Mouse (Mus musculus): ENCODE data around the gene Sfta2. TPM values are rescaled to one million over a fixed set of nuclear protein-coding genes. Genes with fewer than 3 reads are reported as not detected.
A peak's percentile ranks its signal among the peaks of the same experiment; 100 is the strongest.

Gene Sfta2
- total RNA-seq (2012; rRNA removed) (not detected in 2 replicates), polyA plus RNA-seq (2012; ENCODE audit: insufficient read depth in 1 of 2, insufficient read length in 2 of 2, low read depth in 1 of 2, low replicate concordance in 2 of 2, missing spikeins in 1 of 2) (not detected)

GRCm38 (mm10) chr17:35601249-35601648 lies at the start of gene Sfta2:
Gene Sfta2 (plus strand): TSS chr17:35601549.
- H3K27me3 ChIP-seq (ENCODE audit: control insufficient read depth in 1 of 2, insufficient read depth in 2 of 2, low read length in 2 of 2), result peaks cover 2% of the 10 kb centered on the region in 2 experiments; a peak in 2 of 4 replicates
- no peaks in the 10 kb centered on the region for H3K36me3 ChIP-seq (ENCODE audit: control insufficient read depth in 1 of 2, insufficient read depth in 2 of 2, low read length in 2 of 2)
- peaks cover 0 to 4% of the 10 kb centered on the region in 2 experiments; a peak in 1 of 4 replicates for H3K4me1 ChIP-seq (ENCODE audit: control insufficient read depth in 1 of 2, insufficient read depth in 2 of 2, low read length in 2 of 2)
- no peaks in the 10 kb centered on the region for H3K79me2 ChIP-seq (ENCODE audit: control insufficient read depth, insufficient read depth, low read length, poor library complexity)
- peak within 1 kb of the TSS; percentile 23 to 52; a peak in 3 of 4 replicates for H3K4me3 ChIP-seq (ENCODE audit: control insufficient read depth in 1 of 2, insufficient read depth in 1 of 2, low read depth in 2 of 2, low read length in 2 of 2)
- no peak for DNase-seq (ENCODE audit: low read depth, low spot score)
- no peaks in the 10 kb centered on the region for H3K9me3 ChIP-seq (replicated peaks; ENCODE audit: insufficient read depth, low read length)
- H3K9ac ChIP-seq (ENCODE audit: control insufficient read depth, low read depth, low read length, poor library complexity, severe bottlenecking), result peak within 1 kb of the TSS; percentile 17; the same call in 1 of the 2 replicates
- H3K27ac ChIP-seq (ENCODE audit: control insufficient read depth, low read depth, low read length), result no peak within 1 kb of the TSS
- TF ChIP-seq TCF12 (IDR thresholded peaks at IDR 0.05; ENCODE audit: low read depth, low read length) (no peak), GATA1 (IDR thresholded peaks at IDR 0.05; ENCODE audit: low read depth, low read length) (no peak), SMC3 (IDR thresholded peaks at IDR 0.05; ENCODE audit: low read depth, low read length) (no peak), GABPA (IDR thresholded peaks at IDR 0.05; ENCODE audit: low read depth, low read length) (no peak), ZC3H11A (IDR thresholded peaks at IDR 0.05; ENCODE audit: low read depth, low read length) (no peak), POLR2AphosphoS5 (IDR thresholded peaks at IDR 0.05; ENCODE audit: borderline replicate concordance, low read depth, low read length) (no peak), TAL1 (IDR thresholded peaks at IDR 0.05; ENCODE audit: low read length) (no peak), RCOR1 (IDR thresholded peaks at IDR 0.05; ENCODE audit: low read depth, low read length) (no peak), UBTF (IDR thresholded peaks at IDR 0.05; ENCODE audit: borderline replicate concordance, insufficient read depth, low read depth, low read length) (no peak), MAZ (IDR thresholded peaks at IDR 0.05; ENCODE audit: low read depth, low read length) (no peak), MAFK (IDR thresholded peaks at IDR 0.05; ENCODE audit: borderline replicate concordance, low read depth, low read length) (no peak), TBP (IDR thresholded peaks at IDR 0.05; ENCODE audit: low read depth, low read length) (no peak)

GRCm38 (mm10) chr17:35551881-35552414 lies 49.4 kb upstream of the Sfta2 start, which contains the start of gene Cdsn:
Gene Cdsn (plus strand): TSS chr17:35552128.
- H3K79me2 ChIP-seq (ENCODE audit: control insufficient read depth, insufficient read depth, low read length, poor library complexity), result no peaks in the 10 kb centered on the region
- no peaks in the 10 kb centered on the region for H3K36me3 ChIP-seq (ENCODE audit: control insufficient read depth in 1 of 2, insufficient read depth in 2 of 2, low read length in 2 of 2)
- no peaks in the 10 kb centered on the region for H3K9me3 ChIP-seq (replicated peaks; ENCODE audit: insufficient read depth, low read length)
- H3K9ac ChIP-seq (ENCODE audit: control insufficient read depth, low read depth, low read length, poor library complexity, severe bottlenecking), result no peak within 1 kb of the TSS
- no peaks in the 10 kb centered on the region for H3K4me1 ChIP-seq (ENCODE audit: control insufficient read depth in 1 of 2, insufficient read depth in 2 of 2, low read length in 2 of 2)
- no peaks in the 10 kb centered on the region for H3K27me3 ChIP-seq (ENCODE audit: control insufficient read depth in 1 of 2, insufficient read depth in 2 of 2, low read length in 2 of 2)
- H3K4me3 ChIP-seq (ENCODE audit: control insufficient read depth in 1 of 2, insufficient read depth in 1 of 2, low read depth in 2 of 2, low read length in 2 of 2), result no peak within 1 kb of the TSS
- TF ChIP-seq CTCF (IDR thresholded peaks at IDR 0.05 in 2 of 3, conservative IDR thresholded peaks at IDR 0.05 in 1 of 3; ENCODE audit: control insufficient read depth in 1 of 3, insufficient read depth in 1 of 3, low read depth in 2 of 3, low read length in 3 of 3, poor library complexity in 1 of 3, severe bottlenecking in 1 of 3) (no peak), RCOR1 (IDR thresholded peaks at IDR 0.05; ENCODE audit: low read depth, low read length) (no peak), EP300 (IDR thresholded peaks at IDR 0.05; ENCODE audit: low read depth in 1 of 2, low read length in 2 of 2) (no peak), MAX (IDR thresholded peaks at IDR 0.05; ENCODE audit: low read length) (no peak), HCFC1 (IDR thresholded peaks at IDR 0.05; ENCODE audit: low read depth, low read length) (no peak), SIN3A (IDR thresholded peaks at IDR 0.05; ENCODE audit: low read length) (no peak), CHD2 (IDR thresholded peaks at IDR 0.05; ENCODE audit: low read length) (no peak), ZNF384 (IDR thresholded peaks at IDR 0.05; ENCODE audit: low read depth, low read length) (no peak), TCF12 (IDR thresholded peaks at IDR 0.05; ENCODE audit: low read depth, low read length) (no peak), JUND (IDR thresholded peaks at IDR 0.05; ENCODE audit: low read depth, low read length) (no peak), POLR2AphosphoS5 (IDR thresholded peaks at IDR 0.05; ENCODE audit: borderline replicate concordance, low read depth, low read length) (no peak), TAL1 (IDR thresholded peaks at IDR 0.05; ENCODE audit: low read length) (no peak), BHLHE40 (IDR thresholded peaks at IDR 0.05; ENCODE audit: borderline replicate concordance, low read depth, low read length) (no peak), ZC3H11A (IDR thresholded peaks at IDR 0.05; ENCODE audit: low read depth, low read length) (no peak), MYC (IDR thresholded peaks at IDR 0.05; ENCODE audit: low read depth, low read length) (no peak), NRF1 (IDR thresholded peaks at IDR 0.05; ENCODE audit: insufficient read depth, low read depth, low read length, poor library complexity, severe bottlenecking) (no peak), UBTF (IDR thresholded peaks at IDR 0.05; ENCODE audit: borderline replicate concordance, insufficient read depth, low read depth, low read length) (no peak), MYB (IDR thresholded peaks at IDR 0.05; ENCODE audit: low read depth, low read length) (no peak), MAFK (IDR thresholded peaks at IDR 0.05; ENCODE audit: borderline replicate concordance, low read depth, low read length) (no peak), TBP (IDR thresholded peaks at IDR 0.05; ENCODE audit: low read depth, low read length) (no peak)
- no peak for DNase-seq (ENCODE audit: low read depth, low spot score)
- no peak within 1 kb of the TSS for H3K27ac ChIP-seq (ENCODE audit: control insufficient read depth, low read depth, low read length)
